Mouse (Mus musculus): ENCODE data around the gene Tbxas1.

Tbxas1 gene

GRCm38 (mm10) chr6:38875258-38876070 lies at the start of gene Tbxas1:
Tbxas1 (plus strand) TSS chr6:38875404.
- DNase-seq, result peak; percentile 64 to 76

- DNase-seq, result no peak
Measured at GRCm38 (mm10) chr6:38825886-38826285, 49.3 kb upstream of the Tbxas1 start.

- DNase-seq, result no peak
Measured at GRCm38 (mm10) chr6:38826857-38827256, 48.3 kb upstream of the Tbxas1 start.

- DNase-seq, result no peak
Measured at GRCm38 (mm10) chr6:38827435-38827834, 47.8 kb upstream of the Tbxas1 start.

- DNase-seq, result no peak
Measured at GRCm38 (mm10) chr6:38828211-38828610, 47.0 kb upstream of the Tbxas1 start.

- DNase-seq, result no peak
Measured at GRCm38 (mm10) chr6:38829452-38829851, 45.8 kb upstream of the Tbxas1 start.

- no peak for DNase-seq
Measured at GRCm38 (mm10) chr6:38833721-38834120, 41.5 kb upstream of the Tbxas1 start.

GRCm38 (mm10) chr6:38834727-38835126 lies 40.5 kb upstream of the Tbxas1 start:
- DNase-seq, result no peak

GRCm38 (mm10) chr6:38835217-38835616 lies 40.0 kb upstream of the Tbxas1 start:
- DNase-seq, result no peak

- DNase-seq, result no peak
Measured at GRCm38 (mm10) chr6:38838061-38838460, 37.1 kb upstream of the Tbxas1 start.

- no peak for DNase-seq
Measured at GRCm38 (mm10) chr6:38839891-38840290, 35.3 kb upstream of the Tbxas1 start.

- DNase-seq, result no peak
Measured at GRCm38 (mm10) chr6:38840380-38840779, 34.8 kb upstream of the Tbxas1 start.

- DNase-seq, result no peak
Measured at GRCm38 (mm10) chr6:38840780-38841179, 34.4 kb upstream of the Tbxas1 start.

GRCm38 (mm10) chr6:38841551-38841950 lies 33.7 kb upstream of the Tbxas1 start:
- DNase-seq, result no peak

- no peak for DNase-seq
Measured at GRCm38 (mm10) chr6:38845117-38845516, 30.1 kb upstream of the Tbxas1 start.

GRCm38 (mm10) chr6:38845876-38846275 lies 29.3 kb upstream of the Tbxas1 start:
- DNase-seq, result no peak

GRCm38 (mm10) chr6:38846330-38847195 lies 28.6 kb upstream of the Tbxas1 start:
- no peak for DNase-seq

GRCm38 (mm10) chr6:38847447-38847846 lies 27.8 kb upstream of the Tbxas1 start:
- no peak for DNase-seq

GRCm38 (mm10) chr6:38847958-38848910 lies 27.0 kb upstream of the Tbxas1 start:
- no peak for DNase-seq

- no peak for DNase-seq
Measured at GRCm38 (mm10) chr6:38850715-38851259, 24.4 kb upstream of the Tbxas1 start.

GRCm38 (mm10) chr6:38851740-38852139 lies 23.5 kb upstream of the Tbxas1 start:
- no peak for DNase-seq

GRCm38 (mm10) chr6:38853561-38853992 lies 21.6 kb upstream of the Tbxas1 start:
- no peak for DNase-seq

Measured in lung, postnatal 4 days (tissue).